Mouse (Mus musculus): Measurements from ENCODE around the gene Slc29a4. TPM values are rescaled to one million over a fixed set of nuclear protein-coding genes. Genes with fewer than 3 reads are reported as not detected.

The Slc29a4 gene
- polyA plus RNA-seq, 1 experiment from 2014 or later, result 5.1 TPM

DNA sequence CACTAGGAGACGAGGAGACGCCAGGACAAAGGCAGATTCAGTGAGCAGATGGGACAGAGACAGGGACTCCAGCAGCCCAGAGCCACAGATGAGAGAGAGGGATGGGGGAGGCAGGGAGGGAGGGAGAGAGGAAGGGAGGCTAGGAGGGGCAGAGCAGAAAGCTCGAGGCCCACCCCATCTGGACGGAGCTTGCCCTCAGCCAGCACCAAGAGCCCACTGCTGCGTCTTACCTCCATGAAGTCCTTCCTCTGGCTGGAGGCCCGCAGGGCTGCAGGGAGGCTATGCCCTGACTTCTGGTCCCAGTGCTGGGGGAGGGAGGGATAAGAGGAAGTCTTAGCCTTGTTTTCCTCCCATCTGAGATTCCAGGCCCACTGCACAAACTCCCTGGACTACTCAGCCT lies 34.4 kb downstream of the Slc29a4 start:
- Histone ChIP-seq H3K27ac (ENCODE audit: low read length) (no peak overlapping the region), H3K9me3 (ENCODE audit: low read length) (peaks cover 4% of the 10 kb centered on the region; the same call in 1 of the 2 replicates), H3K27me3 (ENCODE audit: insufficient read depth, low read length) (no peaks in the 10 kb centered on the region), H3K4me3 (ENCODE audit: low read length) (no peak overlapping the region), H3K36me3 (ENCODE audit: insufficient read depth, low read length) (peaks cover 65% of the 10 kb centered on the region), H3K9ac (replicated peaks; ENCODE audit: low read length) (no peak overlapping the region), H3K4me1 (ENCODE audit: insufficient read depth, low read length) (0 out of 2 replicates have a peak, but pooled peaks cover 4% of the 10 kb centered on the region), H3K4me2 (replicated peaks; ENCODE audit: low read depth, low read length) (no peak overlapping the region)
- WGBS, result 83% methylated on average over 6 of the region's 6 CpGs
- no peak for ATAC-seq (ENCODE audit: low FRiP score, low TSS enrichment)

DNA sequence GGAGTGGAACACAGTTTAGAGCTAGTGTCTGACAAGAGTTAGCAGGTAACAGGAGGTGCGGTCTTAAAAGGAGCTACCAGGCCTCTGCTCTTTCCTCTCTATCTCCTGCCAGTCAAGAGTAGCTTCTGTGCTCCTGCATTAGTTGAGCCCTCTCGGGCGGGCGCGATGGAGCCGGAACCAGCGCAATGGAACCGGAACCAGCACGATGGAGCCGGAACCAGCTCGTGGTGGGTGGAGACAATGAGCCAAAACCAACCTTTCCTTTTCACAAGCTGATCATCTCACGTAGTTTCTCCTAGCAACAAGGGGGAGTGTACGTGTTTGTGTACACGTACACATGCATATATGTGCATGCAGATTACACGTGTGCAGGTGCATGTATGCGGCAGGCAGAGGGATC lies 36.0 kb downstream of the Slc29a4 start:
- Histone ChIP-seq H3K27ac (ENCODE audit: low read length) (no peak overlapping the region), H3K4me1 (ENCODE audit: insufficient read depth, low read length) (0 out of 2 replicates have a peak, but pooled peaks cover 4% of the 10 kb centered on the region), H3K4me3 (ENCODE audit: low read length) (no peak overlapping the region), H3K9ac (replicated peaks; ENCODE audit: low read length) (no peak overlapping the region), H3K9me3 (ENCODE audit: low read length) (peaks cover 4% of the 10 kb centered on the region; the same call in 1 of the 2 replicates), H3K4me2 (replicated peaks; ENCODE audit: low read depth, low read length) (no peak overlapping the region), H3K36me3 (ENCODE audit: insufficient read depth, low read length) (peaks cover 80% of the 10 kb centered on the region), H3K27me3 (ENCODE audit: insufficient read depth, low read length) (no peaks in the 10 kb centered on the region)
- 97% methylated on average over 16 of the region's 16 CpGs for WGBS
- ATAC-seq (ENCODE audit: low FRiP score, low TSS enrichment), result no peak

DNA sequence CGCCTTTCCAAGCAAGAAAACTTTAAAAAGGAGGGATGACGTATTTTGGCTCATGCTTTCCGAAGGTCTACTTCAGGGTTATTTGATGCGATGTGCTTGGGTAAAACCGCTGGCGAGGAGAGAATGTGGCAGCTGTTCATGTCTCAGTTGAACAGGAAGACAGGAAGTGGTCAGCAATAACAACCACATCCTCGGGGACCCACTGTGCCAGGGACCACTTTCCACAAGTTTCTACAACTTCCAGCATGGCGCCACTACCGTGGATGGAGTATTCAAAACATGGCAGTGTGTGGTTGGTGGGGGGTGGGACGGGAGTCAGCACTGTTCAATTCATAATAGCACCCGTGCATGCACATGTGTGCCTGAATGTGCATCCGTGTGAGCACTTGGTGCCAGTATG lies 38.0 kb downstream of the Slc29a4 start:
- Histone ChIP-seq H3K4me2 (replicated peaks; ENCODE audit: low read depth, low read length) (no peak overlapping the region), H3K9ac (replicated peaks; ENCODE audit: low read length) (no peak overlapping the region), H3K4me1 (ENCODE audit: insufficient read depth, low read length) (no peaks in the 10 kb centered on the region), H3K4me3 (ENCODE audit: low read length) (no peak overlapping the region), H3K27ac (ENCODE audit: low read length) (no peak overlapping the region), H3K27me3 (ENCODE audit: insufficient read depth, low read length) (no peaks in the 10 kb centered on the region), H3K9me3 (ENCODE audit: low read length) (peaks cover 4% of the 10 kb centered on the region; the same call in 1 of the 2 replicates), H3K36me3 (ENCODE audit: insufficient read depth, low read length) (peaks cover 95% of the 10 kb centered on the region)
- no peak for ATAC-seq (ENCODE audit: low FRiP score, low TSS enrichment)
- 89% methylated on average over 12 of the region's 12 CpGs for WGBS

DNA sequence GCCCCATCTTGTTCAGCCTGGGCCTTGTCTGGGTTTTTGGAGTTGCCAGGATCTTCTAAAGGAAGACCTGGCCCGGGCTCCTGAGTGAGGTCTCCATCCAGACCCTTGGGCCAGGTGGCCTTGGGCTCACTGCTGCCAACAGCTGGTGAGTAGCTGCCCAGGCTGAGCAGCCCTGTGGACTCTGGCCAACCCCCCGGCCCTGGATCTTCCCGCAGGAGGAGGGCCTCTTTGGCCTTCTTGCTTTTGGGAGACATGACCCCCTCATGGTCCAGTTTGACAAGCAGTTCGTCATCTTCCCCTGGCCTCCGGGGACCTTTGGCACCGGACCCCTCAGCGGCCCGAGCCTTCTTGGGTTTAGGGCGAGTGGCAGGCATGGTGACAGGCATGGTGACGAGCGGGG lies 39.6 kb downstream of the Slc29a4 start:
- no peak overlapping the region for H3K27ac ChIP-seq (ENCODE audit: low read length)
- peaks cover 4% of the 10 kb centered on the region; the same call in 1 of the 2 replicates for H3K9me3 ChIP-seq (ENCODE audit: low read length)
- ATAC-seq (ENCODE audit: low FRiP score, low TSS enrichment), result no peak
- no peak overlapping the region for H3K4me3 ChIP-seq (ENCODE audit: low read length)
- H3K36me3 ChIP-seq (ENCODE audit: insufficient read depth, low read length), result peaks cover 95% of the 10 kb centered on the region
- no peak overlapping the region for H3K9ac ChIP-seq (replicated peaks; ENCODE audit: low read length)
- 81% methylated on average over 11 of the region's 11 CpGs for WGBS
- no peaks in the 10 kb centered on the region for H3K27me3 ChIP-seq (ENCODE audit: insufficient read depth, low read length)
- no peak overlapping the region for H3K4me2 ChIP-seq (replicated peaks; ENCODE audit: low read depth, low read length)
- no peaks in the 10 kb centered on the region for H3K4me1 ChIP-seq (ENCODE audit: insufficient read depth, low read length)

DNA sequence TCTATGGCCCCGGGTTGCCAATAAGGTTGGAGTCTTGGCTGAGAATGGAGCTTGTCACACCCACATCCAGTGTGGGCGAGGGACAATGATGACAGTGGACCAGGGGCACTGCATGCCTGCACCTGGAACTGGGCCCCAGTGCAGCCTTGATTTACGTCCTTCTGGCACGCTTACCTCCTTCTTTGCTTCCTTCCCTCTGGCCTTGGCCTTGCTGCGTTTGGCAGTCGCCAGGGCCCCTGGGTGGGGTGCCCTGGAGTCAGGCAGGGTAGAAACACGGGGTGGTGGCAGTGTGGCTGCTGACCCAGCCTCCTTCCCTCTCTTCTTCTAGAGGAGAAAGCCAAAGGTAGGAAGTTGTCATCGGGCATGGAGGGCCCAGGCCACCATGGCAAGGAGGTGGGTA lies 47.6 kb downstream of the Slc29a4 start:
- no peaks in the 10 kb centered on the region for H3K27me3 ChIP-seq (ENCODE audit: insufficient read depth, low read length)
- H3K9ac ChIP-seq (replicated peaks; ENCODE audit: low read length), result no peak overlapping the region
- no peak for ATAC-seq (ENCODE audit: low FRiP score, low TSS enrichment)
- no peak overlapping the region for H3K27ac ChIP-seq (ENCODE audit: low read length)
- WGBS, result 67% methylated on average over 8 of the region's 8 CpGs
- H3K4me3 ChIP-seq (ENCODE audit: low read length), result no peak overlapping the region
- no peaks in the 10 kb centered on the region for H3K9me3 ChIP-seq (ENCODE audit: low read length)
- H3K4me1 ChIP-seq (ENCODE audit: insufficient read depth, low read length), result no peaks in the 10 kb centered on the region
- no peak overlapping the region for H3K4me2 ChIP-seq (replicated peaks; ENCODE audit: low read depth, low read length)
- peaks cover 90% of the 10 kb centered on the region for H3K36me3 ChIP-seq (ENCODE audit: insufficient read depth, low read length)

DNA sequence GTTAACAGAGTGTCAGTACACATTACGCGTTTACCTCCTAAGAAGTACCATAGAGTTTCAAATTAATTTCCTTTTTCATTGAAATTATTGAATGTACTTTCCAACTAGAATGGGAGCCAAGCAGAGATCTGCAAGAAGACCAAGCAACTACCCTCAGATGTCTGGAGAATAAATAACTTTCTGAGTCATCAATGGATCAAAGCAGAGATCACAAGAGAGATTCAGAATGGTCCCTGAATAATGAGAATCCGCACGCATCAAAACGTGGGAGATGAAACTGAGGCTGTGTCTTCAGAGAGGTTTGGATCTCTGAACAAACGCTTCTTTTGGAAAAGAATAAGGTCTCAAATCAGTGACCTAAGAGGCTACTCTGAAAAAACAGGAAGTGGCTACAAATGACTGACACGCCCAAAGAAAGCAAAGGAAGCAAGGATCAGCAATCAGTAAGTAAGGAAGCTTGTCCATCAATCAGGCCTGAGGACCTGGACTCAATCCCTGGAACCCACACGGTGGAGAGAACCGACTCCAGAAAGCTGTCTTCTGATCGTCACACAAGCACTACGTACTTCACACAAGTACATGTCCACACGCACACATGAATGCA lies 54.8 kb downstream of the Slc29a4 start:
- ATAC-seq (ENCODE audit: low FRiP score, low TSS enrichment), result no peak
- H3K9me3 ChIP-seq (ENCODE audit: low read length), result no peaks in the 10 kb centered on the region
- H3K4me2 ChIP-seq (replicated peaks; ENCODE audit: low read depth, low read length), result no peak overlapping the region
- no peaks in the 10 kb centered on the region for H3K4me1 ChIP-seq (ENCODE audit: insufficient read depth, low read length)
- H3K36me3 ChIP-seq (ENCODE audit: insufficient read depth, low read length), result peaks cover 73% of the 10 kb centered on the region
- H3K4me3 ChIP-seq (ENCODE audit: low read length), result no peak overlapping the region
- 70% methylated on average over 12 of the region's 12 CpGs for WGBS
- H3K27me3 ChIP-seq (ENCODE audit: insufficient read depth, low read length), result no peaks in the 10 kb centered on the region
- no peak overlapping the region for H3K27ac ChIP-seq (ENCODE audit: low read length)
- no peak overlapping the region for H3K9ac ChIP-seq (replicated peaks; ENCODE audit: low read length)

DNA sequence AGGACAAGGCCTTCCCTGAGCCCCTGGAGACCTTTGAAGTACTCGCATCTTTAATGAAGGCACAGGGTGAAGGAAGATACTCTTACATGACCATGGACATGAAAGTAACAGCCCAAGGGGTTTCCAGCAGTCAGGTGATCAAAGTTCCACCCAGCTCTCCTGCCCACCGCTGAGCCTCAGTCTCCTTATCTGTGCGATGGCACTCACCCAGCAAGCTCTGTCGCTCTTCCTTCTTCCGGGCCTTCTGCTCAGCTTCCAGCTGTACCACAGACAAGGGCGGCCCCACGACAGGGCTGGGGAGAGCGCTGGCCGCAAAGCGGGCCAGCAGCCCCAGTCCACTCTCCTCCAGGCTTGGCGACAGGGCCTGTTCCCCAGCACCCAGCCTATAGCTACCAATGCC lies 57.9 kb downstream of the Slc29a4 start:
- Histone ChIP-seq H3K4me3 (ENCODE audit: low read length) (no peak overlapping the region), H3K4me2 (replicated peaks; ENCODE audit: low read depth, low read length) (no peak overlapping the region), H3K9me3 (ENCODE audit: low read length) (no peaks in the 10 kb centered on the region), H3K36me3 (ENCODE audit: insufficient read depth, low read length) (peaks cover 45% of the 10 kb centered on the region), H3K4me1 (ENCODE audit: insufficient read depth, low read length) (peaks cover 11% of the 10 kb centered on the region; the same call in 1 of the 2 replicates), H3K27me3 (ENCODE audit: insufficient read depth, low read length) (no peaks in the 10 kb centered on the region), H3K9ac (replicated peaks; ENCODE audit: low read length) (no peak overlapping the region), H3K27ac (ENCODE audit: low read length) (no peak overlapping the region)
- ATAC-seq (ENCODE audit: low FRiP score, low TSS enrichment), result no peak
- WGBS, result 90% methylated on average over 11 of the region's 11 CpGs

DNA sequence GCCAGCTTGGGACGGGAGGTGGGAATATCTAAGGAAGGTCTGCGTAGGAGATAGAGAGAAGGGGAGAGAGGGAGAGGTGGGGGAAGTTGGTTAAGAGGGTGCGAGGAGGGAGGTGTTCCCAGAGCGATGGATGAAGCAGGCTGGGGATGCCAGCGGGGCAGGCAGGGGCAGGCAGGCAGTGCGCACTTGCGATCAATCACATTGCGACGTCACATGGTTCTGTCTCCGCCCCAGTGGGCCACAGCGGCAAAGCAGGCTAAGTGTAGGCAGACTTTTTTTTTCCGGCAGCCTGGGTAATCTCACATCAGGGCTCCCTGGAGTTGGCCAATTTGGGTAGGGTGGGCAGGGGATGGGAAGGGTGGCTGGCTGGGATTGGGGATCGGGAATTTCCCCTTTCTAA lies 59.9 kb downstream of the Slc29a4 start:
- H3K9me3 ChIP-seq (ENCODE audit: low read length), result no peaks in the 10 kb centered on the region
- H3K27ac ChIP-seq (ENCODE audit: low read length), result no peak overlapping the region
- H3K4me2 ChIP-seq (replicated peaks; ENCODE audit: low read depth, low read length), result no peak overlapping the region
- H3K27me3 ChIP-seq (ENCODE audit: insufficient read depth, low read length), result no peaks in the 10 kb centered on the region
- no peak overlapping the region for H3K9ac ChIP-seq (replicated peaks; ENCODE audit: low read length)
- no peak for ATAC-seq (ENCODE audit: low FRiP score, low TSS enrichment)
- H3K36me3 ChIP-seq (ENCODE audit: insufficient read depth, low read length), result peaks cover 58% of the 10 kb centered on the region
- peaks cover 11% of the 10 kb centered on the region; the same call in 1 of the 2 replicates for H3K4me1 ChIP-seq (ENCODE audit: insufficient read depth, low read length)
- WGBS, result 62% methylated on average over 13 of the region's 13 CpGs
- no peak overlapping the region for H3K4me3 ChIP-seq (ENCODE audit: low read length)

DNA sequence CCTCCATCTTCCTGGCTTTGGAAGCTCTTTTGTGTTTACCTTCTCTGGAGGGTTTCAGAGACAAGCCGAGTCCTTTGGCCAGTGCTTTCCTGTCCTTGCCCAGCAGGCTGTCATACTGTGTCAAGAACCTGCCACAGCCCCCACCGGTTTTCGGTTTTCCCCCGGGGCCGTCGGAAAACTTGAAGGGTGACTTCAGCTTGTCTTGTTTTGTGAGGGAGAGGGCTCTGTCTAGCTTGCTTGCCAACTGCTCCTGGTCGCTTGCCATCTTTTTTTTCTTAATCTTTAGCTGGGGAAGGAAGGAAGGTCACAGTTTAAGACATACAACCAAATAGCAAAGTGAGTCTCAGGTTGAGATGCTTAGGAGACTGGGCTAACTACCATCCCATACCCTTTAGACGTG lies 67.5 kb downstream of the Slc29a4 start:
- peaks cover 90% of the 10 kb centered on the region for H3K36me3 ChIP-seq (ENCODE audit: insufficient read depth, low read length)
- WGBS, result 90% methylated on average over 8 of the region's 8 CpGs

DNA sequence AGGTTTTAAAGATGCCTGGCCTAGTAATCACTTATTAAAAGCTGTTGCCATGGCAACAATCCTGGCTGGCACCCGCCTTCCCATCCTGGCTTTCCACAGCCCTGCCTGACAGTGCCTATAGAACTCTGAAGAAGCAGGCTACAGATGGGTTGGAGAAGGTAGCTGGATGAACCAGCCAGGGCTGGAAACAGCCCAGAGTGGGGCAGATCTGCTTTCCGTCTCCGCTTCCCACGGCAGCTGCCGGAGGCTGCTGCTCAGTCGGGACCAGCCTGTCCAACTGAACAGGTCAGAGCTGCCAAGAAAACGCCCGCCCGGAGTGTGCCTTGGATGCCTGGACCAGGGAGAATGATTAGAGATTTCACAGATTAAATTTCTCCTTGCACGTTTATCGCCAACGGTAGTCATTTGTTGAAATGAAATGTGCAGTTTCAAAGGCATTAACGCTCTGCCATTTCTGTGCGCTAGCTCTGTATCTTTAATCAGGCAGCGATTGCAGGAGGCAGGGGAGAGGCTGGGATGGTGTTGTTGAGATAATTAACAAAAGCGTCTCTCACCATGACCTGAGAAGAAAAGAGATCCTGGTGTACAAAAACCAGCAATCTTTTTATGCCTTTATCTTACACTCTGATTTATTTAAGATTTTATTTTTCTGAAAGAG lies 69.1 kb downstream of the Slc29a4 start:
- Histone ChIP-seq H3K27ac (ENCODE audit: low read length) (no peak overlapping the region), H3K4me2 (replicated peaks; ENCODE audit: low read depth, low read length) (no peak overlapping the region), H3K4me3 (ENCODE audit: low read length) (no peak overlapping the region), H3K4me1 (ENCODE audit: insufficient read depth, low read length) (no peaks in the 10 kb centered on the region), H3K9ac (replicated peaks; ENCODE audit: low read length) (no peak overlapping the region), H3K27me3 (ENCODE audit: insufficient read depth, low read length) (no peaks in the 10 kb centered on the region), H3K9me3 (ENCODE audit: low read length) (no peaks in the 10 kb centered on the region), H3K36me3 (ENCODE audit: insufficient read depth, low read length) (peaks cover 91% of the 10 kb centered on the region)
- 89% methylated on average over 16 of the region's 16 CpGs for WGBS
- no peak for ATAC-seq (ENCODE audit: low FRiP score, low TSS enrichment)

More for the DNA sequence above, 67.5 kb downstream of the Slc29a4 start:
- Histone ChIP-seq H3K9me3 (ENCODE audit: low read length) (no peaks in the 10 kb centered on the region), H3K27ac (ENCODE audit: low read length) (no peak overlapping the region), H3K9ac (replicated peaks; ENCODE audit: low read length) (no peak overlapping the region), H3K27me3 (ENCODE audit: insufficient read depth, low read length) (no peaks in the 10 kb centered on the region), H3K4me1 (ENCODE audit: insufficient read depth, low read length) (no peaks in the 10 kb centered on the region), H3K4me2 (replicated peaks; ENCODE audit: low read depth, low read length) (no peak overlapping the region), H3K4me3 (ENCODE audit: low read length) (no peak overlapping the region)
- no peak for ATAC-seq (ENCODE audit: low FRiP score, low TSS enrichment)

All from kidney, embryonic 16.5 days (tissue).